Mouse (Mus musculus) hindbrain, embryonic 13.5 days (tissue): Measurements from ENCODE around the gene Mlh1. TPM values are rescaled to one million over a fixed set of nuclear protein-coding genes. Genes with fewer than 3 reads are reported as not detected.

Source experiments
- polyA plus RNA-seq: library from polyadenylated mRNA; unstranded; fragments of >200 nt; fragmentation: Nextera tagmentation; extraction: Ambion mirVana; gene quantifications from 2 replicates; pipeline ENCODE4 v1.2.1, GENCODE M21; 2015

The Mlh1 gene
- polyA plus RNA-seq, 1 experiment from 2014 or later = 31.3 TPM

Other genes with a start within 250 kb of the Mlh1 start
- 0.91 and 1.3 TPM in 2 replicates for gene Ccrl2, start 214.3 kb downstream of the Mlh1 start, polyA plus RNA-seq
- gene Lrrfip2, start 154.2 kb downstream of the Mlh1 start, polyA plus RNA-seq = 42.3 and 45.9 TPM in 2 replicates
- 46.2 and 47.4 TPM in 2 replicates for gene Epm2aip1, start 138 bp upstream of the Mlh1 start, polyA plus RNA-seq
- 4.3 TPM in 2 replicates for gene Trank1, start 39.9 kb upstream of the Mlh1 start, polyA plus RNA-seq
- 4.4 and 4.9 TPM in 2 replicates for gene Dclk3, start 167.3 kb upstream of the Mlh1 start, polyA plus RNA-seq